Mouse (Mus musculus) WW6 (cell line): ENCODE data around the gene BC030499.
A peak's percentile ranks its signal among the peaks of the same experiment; 100 is the strongest.

Experiments
- DNase-seq: peaks from one replicate; pipeline ENCODE4 v3.0.0-alpha.2; 2013; ENCODE audit warnings: low read depth, low spot score

BC030499 gene

GRCm38 (mm10) chr11:78290654-78291053 lies at the start of gene BC030499:
BC030499 (plus strand) TSS chr11:78290841.
- DNase-seq = no peak

DNA sequence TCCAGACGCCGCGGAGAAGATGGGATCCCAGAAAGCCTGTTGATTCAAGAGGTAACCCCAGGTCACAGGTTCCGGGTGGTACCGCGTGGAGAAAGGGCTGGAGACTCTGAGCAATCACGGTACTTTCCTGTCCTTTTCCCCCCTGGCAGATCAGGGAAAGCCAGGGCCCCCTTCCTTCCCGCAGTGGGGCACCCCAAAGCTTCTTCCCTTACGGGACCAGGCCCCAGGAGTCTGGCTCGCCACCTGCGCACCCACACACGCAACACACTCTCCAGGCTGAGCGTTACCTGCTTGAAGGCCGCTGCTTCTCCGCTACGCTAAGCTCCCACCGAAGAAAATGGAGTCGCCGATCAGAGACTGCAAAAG lies 45.4 kb upstream of the BC030499 start:
- no peak for DNase-seq

GRCm38 (mm10) chr11:78245627-78246317 lies 44.9 kb upstream of the BC030499 start, which contains the start of the genes Sdf2 and Supt6:
Sdf2 (plus strand) TSS chr11:78245746.
Supt6 (minus strand) TSS chr11:78245987.
- DNase-seq = peak; percentile 92

DNA sequence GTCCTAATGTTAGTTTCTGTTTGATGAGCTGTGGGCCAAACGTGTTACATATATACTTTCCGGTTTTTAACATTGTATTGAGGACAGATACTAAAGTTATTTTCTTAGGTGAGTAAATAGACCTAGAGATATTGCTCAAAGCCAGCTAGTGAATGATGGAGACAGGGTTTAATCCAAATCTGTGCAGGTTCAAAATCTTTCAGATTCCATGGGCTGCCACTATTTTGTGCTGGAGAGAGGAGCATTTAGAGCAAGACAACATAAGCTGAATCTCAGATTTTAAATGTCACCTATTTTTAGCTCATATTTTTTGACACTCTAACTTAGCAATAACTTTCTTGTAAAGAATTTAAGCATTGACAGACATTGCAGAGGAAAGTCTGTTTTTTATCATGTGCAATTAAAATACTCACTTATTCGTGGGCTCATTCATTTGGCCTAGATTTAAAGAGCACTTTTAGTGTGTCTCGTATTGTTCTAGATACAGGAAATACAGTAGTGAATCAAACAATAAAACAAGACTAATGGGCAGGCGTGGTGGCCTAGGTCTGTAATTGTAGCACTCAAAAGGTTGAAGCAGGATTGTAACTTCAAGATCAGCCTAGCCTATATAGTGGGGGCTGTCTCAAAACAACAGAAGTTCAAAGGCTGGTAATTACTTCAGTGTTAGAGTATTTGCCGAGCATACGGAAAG lies 44.2 kb upstream of the BC030499 start:
- no peak for DNase-seq

GRCm38 (mm10) chr11:78247012-78247348 lies 43.7 kb upstream of the BC030499 start:
- DNase-seq = no peak

DNA sequence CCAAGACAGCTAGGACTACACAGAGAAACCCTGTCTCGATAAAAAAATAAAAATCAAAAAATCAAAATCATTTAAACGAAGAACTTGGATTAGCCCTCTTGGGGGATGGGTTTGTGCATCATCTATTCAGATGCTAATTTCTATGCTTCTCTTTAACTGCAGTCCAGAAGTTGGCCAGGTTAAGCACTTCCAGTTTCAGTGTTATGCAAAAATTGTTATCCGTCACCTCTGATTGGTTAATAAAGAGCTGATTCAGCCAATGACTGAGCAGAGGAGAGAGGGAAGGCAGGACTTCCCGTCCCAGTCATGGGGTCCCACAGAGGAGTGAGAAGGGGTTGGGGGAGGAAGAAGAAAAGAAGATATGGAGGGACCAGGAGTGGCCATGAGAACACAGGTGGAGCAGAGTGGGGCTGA lies 42.9 kb upstream of the BC030499 start:
- peak; percentile 67 for DNase-seq

GRCm38 (mm10) chr11:78256618-78257017 lies 34.0 kb upstream of the BC030499 start:
- DNase-seq = no peak

DNA sequence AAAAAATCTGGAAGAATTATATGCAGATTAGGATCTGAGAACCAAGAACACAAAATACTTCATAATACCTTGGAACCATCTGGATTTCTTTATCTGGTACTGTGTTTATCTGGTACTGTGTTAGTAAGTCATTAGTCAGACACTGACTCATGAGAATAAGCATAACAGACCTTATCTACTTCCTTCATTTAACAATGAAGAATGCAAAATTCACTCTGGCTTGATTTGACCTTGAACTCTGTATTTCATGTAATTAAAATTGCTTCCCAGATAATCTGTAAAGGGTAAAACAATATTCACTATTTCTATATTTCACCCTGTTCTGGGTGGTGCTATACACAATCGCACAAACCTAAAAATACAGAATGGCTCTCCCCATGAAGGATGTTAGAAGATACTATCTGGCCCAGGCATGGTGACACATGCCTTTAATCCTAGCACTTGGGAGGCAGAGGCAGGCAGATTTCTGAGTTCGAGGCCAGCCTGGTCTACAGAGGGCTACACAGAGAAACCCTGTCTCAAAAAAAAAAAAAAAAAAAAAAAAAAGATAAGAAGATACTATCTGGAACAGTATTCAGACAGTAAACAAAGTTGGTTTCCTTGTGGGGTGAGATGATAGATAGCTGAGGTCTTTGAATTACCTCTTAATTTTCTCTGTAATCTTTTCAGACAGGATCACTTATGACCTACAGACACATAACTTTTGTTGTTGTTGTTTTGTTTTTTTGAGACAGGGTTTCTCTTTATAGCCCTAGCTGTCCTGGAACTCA lies 30.0 kb upstream of the BC030499 start:
- DNase-seq = no peak

- peak; percentile 97 for DNase-seq
Measured at GRCm38 (mm10) chr11:78261380-78262352, 29.0 kb upstream of the BC030499 start, which contains the start of gene 2610507B11Rik. 2610507B11Rik (plus strand) TSS chr11:78261752.

GRCm38 (mm10) chr11:78262550-78262949 lies 28.1 kb upstream of the BC030499 start:
- peak; percentile 80 for DNase-seq

DNA sequence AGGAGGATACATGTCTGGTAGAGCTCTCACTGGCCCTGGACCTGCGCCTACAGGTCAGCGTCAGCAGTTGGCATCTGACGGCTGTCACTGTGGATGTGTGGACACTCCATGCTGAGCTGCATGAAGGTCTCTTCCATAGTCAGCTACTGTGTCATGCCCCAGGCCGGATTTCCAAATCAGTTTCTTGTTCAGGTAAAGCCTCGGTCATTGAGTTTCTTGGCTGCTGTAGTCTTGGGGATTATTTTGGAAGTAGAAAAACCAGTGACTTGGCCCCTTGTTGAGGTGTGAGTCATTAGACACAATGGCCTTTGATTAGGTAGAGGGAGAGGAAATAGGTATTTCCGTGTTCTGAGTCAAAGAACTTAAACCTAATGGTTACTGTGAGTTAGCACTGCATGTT lies 25.1 kb upstream of the BC030499 start:
- no peak for DNase-seq

- no peak for DNase-seq
Measured at GRCm38 (mm10) chr11:78271986-78272385, 18.7 kb upstream of the BC030499 start.

- no peak for DNase-seq
Measured at GRCm38 (mm10) chr11:78275596-78275995, 15.0 kb upstream of the BC030499 start.

- peak; percentile 40 for DNase-seq
Measured at GRCm38 (mm10) chr11:78276169-78276568, 14.5 kb upstream of the BC030499 start.

- DNase-seq = no peak
Measured at GRCm38 (mm10) chr11:78278853-78279252, 11.8 kb upstream of the BC030499 start.

DNA sequence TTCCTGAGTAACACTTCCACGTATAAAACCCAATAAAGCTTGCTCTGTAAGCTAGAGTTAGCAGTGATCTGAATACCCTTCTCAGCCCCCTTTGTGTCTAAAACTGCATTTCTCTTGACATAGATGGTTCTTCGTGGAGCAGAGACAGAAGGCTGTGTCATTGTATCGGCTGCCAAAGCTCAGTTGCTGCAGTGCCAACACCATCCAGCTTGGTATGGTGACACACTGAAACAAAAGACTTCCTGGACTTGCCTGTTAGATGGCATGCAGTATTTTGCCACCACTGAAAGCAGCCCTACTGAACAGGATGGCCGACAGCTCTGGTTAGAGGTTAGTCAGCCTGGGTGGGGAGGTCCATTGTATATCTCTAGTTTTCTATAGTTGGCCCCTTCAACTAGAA lies 11.1 kb upstream of the BC030499 start:
- DNase-seq = no peak

DNA sequence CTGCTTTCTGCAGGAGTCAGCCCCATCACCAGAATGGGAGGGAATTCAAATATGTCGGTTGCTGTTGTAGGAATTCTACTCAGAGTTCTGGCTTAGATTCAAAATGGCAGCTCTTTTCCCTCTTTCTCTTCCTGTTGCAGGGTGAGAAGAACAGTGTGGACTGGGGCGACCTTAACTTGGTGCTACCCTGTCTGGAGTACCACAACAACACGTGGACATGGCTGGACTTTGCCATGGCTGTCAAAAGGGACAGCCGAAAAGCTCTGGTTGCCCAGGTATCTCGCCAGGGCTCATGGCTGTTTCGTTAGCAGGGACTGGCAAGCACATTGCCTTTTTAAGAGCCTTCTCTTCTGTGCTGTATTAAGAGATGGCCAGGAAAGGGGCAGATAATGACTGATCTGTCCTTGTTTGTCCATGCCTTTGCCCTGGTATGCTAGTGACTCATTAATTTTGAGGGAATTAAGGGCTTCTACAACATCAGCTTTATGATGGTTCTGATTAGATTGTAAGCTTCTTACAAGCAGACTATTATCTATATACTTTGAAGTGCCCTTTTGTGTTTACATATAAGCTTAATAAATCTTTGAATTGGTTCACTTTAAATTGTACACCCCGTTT lies 1.4 kb upstream of the BC030499 start:
- DNase-seq = no peak

GRCm38 (mm10) chr11:78294585-78294984 lies 3.9 kb downstream of the BC030499 start:
- DNase-seq = no peak

DNA sequence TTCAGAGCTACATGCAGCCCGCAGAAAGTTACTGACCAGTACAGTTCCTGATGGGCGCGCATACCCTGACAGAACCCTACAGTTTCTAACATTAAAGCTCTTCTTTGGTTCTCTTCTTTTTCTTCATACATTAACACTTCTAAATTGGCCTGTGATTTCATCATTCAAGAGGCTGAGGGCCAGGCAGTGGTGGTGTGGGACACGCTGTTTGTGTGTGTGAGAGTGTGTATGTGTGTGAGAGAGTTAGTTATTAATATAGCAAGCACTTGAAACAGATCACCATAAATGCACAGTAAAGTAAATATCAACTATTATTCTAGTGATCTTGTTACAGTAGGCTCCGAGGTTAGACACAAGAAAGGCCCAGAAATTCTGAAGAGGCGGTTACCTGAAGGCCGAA lies 10.3 kb downstream of the BC030499 start:
- no peak for DNase-seq

GRCm38 (mm10) chr11:78301357-78302084 lies 10.9 kb downstream of the BC030499 start, which contains the start of gene Spag5:
Spag5 (plus strand) TSS chr11:78301529.
- DNase-seq = peak; percentile 80
